Mouse (Mus musculus) megakaryocyte, embryonic 14.5 days (primary cell): Measurements from ENCODE around the gene Hk2.

Experiments
- FLI1 ChIP-seq: IDR thresholded peaks from 2 replicates; pipeline ENCODE4 v1.6.1; 2012; ENCODE audit warnings: low read length, inconsistent platforms, mixed read lengths
- GATA1 ChIP-seq: IDR thresholded peaks from 3 replicates; pipeline ENCODE4 v1.6.1; 2012; ENCODE audit warnings: mixed read lengths, low read length, inconsistent platforms, borderline replicate concordance

DNA sequence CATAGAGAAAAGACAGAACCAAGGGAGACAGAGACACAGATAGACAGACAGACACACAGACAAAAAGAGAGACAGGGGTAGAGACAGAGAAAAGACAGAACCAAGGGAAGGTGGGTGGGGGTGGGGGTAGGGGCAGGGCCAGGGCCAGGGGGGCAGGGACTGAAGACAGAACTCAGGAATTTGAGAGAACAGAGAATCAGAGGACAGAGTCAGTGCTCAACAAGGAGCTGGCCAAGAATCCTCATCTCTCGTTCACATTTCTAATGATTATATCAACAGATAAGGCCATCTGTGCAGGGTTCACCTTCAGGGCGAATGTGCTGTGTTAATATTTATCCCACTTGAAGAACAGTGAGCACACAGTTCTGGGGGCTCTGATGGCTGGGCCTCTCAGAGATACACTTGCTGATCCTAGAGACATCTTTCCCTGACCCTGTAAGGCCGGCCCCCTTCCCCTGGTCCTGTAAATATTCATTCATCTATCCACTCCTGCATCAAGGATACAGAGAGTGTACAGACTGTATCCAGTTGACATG is 24.0 kb upstream of the Hk2 start:
- TF ChIP-seq GATA1, result no peak
- TF ChIP-seq FLI1, result no peak
